In the genomic region with DNA sequence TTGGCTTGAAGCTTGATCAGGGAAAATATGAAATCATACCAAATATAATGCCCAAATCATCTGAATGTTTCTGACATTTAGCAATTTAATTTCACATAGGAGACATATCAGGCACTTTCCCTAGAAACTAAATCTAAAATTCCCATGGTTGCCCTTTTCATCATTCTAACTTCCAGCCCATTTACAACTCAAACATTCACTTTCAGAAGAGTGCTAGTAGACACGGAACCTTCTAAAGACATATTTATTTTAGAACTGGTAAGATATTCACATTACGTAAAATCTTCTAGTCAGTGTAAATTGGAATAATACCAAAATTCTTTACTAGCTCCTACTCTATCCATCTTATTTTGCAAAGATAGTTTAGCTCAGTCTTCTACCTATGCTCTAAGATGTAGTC, we compare ENCODE assay signal across 19 mouse cellular contexts.
DNase-seq lines count a peak whose midpoint lies in the region; ATAC-seq and TF ChIP-seq lines count a peak whose summit lies in the region.
"Had no signal": no experiment of that assay in that cellular context is flagged by ENCODE, and none has a peak within 500 bp of the region (broad histone marks: within the 10 kb centered on the region; RNA-seq: fewer than 3 reads in every experiment).

No protein-coding gene starts in this region.

- WGBS in midbrain, embryonic 11.5 days: 92% methylated on average over 2 of the region's 2 CpGs
- 94% methylated on average over 2 of the region's 2 CpGs for WGBS in midbrain, postnatal 0 days

- 0 out of 2 replicates have a peak, but pooled peaks have one; percentile 59 for ATAC-seq in frontal cortex, adult (ENCODE audit: low TSS enrichment)
- no peak for ATAC-seq in midbrain, embryonic 11.5 days (ENCODE audit: low FRiP score)
- no peak for ATAC-seq in midbrain, postnatal 0 days (ENCODE audit: low FRiP score)
- ATAC-seq: activated CD4-positive, CD25-positive, alpha-beta regulatory T cell, adult 4 months; CD4-positive, CD25-positive, alpha-beta regulatory T cell, adult 4 months; Patski had no signal

- no peaks in the 10 kb centered on the region for H3K9me3 ChIP-seq in midbrain, embryonic 11.5 days (ENCODE audit: control insufficient read depth, low read length)
- no peaks in the 10 kb centered on the region for H3K9me3 ChIP-seq in midbrain, postnatal 0 days (ENCODE audit: low read length)
- H3K9me3 ChIP-seq: G1E had no signal

- DNase-seq in frontal cortex, postnatal 14 days (ENCODE audit: low spot score in 2 of 2): no peak
- peak; percentile 62 for DNase-seq in midbrain, embryonic 11.5 days (ENCODE audit: low spot score, missing footprints)
- no peak for DNase-seq in midbrain, postnatal 0 days (ENCODE audit: low spot score)
- DNase-seq: adrenal gland, adult 2 months; adrenal gland, adult 8-10 months; adrenal gland, postnatal 10 days; adrenal gland, postnatal 14 days; adrenal gland, postnatal 25 days; adrenal gland, postnatal 36 days; B cell, adult 2 months; cerebellum, adult 11 months; cerebellum, adult 11-12 months; cerebellum, adult 18-20 months had no signal

- H3K27me3 ChIP-seq in midbrain, embryonic 11.5 days (ENCODE audit: control insufficient read depth, insufficient read depth, low read length): no peaks in the 10 kb centered on the region
- H3K27me3 ChIP-seq in midbrain, postnatal 0 days (ENCODE audit: insufficient read depth, low read length): no peaks in the 10 kb centered on the region
- H3K27me3 ChIP-seq: CH12.LX, Patski had no signal

- no peaks in the 10 kb centered on the region for H3K36me3 ChIP-seq in midbrain, embryonic 11.5 days (ENCODE audit: control insufficient read depth, insufficient read depth, low read length)
- H3K36me3 ChIP-seq in midbrain, postnatal 0 days (ENCODE audit: insufficient read depth, low read length): no peaks in the 10 kb centered on the region
- H3K36me3 ChIP-seq: G1E had no signal

- no peak overlapping the region for H3K9ac ChIP-seq in midbrain, embryonic 11.5 days (ENCODE audit: low read length)
- H3K9ac ChIP-seq in midbrain, postnatal 0 days (replicated peaks; ENCODE audit: low read length, poor library complexity, severe bottlenecking): no peak overlapping the region

- no peak for TF ChIP-seq CTCF in midbrain, postnatal 0 days (IDR thresholded peaks at IDR 0.05)

- H3K4me1 ChIP-seq in midbrain, embryonic 11.5 days (ENCODE audit: control insufficient read depth, insufficient read depth, low read length): no peaks in the 10 kb centered on the region
- no peaks in the 10 kb centered on the region for H3K4me1 ChIP-seq in midbrain, postnatal 0 days (ENCODE audit: insufficient read depth, low read length)

- H3K4me2 ChIP-seq in midbrain, embryonic 11.5 days: no peak overlapping the region
- no peak overlapping the region for H3K4me2 ChIP-seq in midbrain, postnatal 0 days (ENCODE audit: low read depth, low read length, poor library complexity, severe bottlenecking)

- no peak overlapping the region for H3K27ac ChIP-seq in midbrain, embryonic 11.5 days (ENCODE audit: low read depth, low read length)
- no peak overlapping the region for H3K27ac ChIP-seq in midbrain, postnatal 0 days (ENCODE audit: low read depth, low read length)

- no peak overlapping the region for H3K4me3 ChIP-seq in midbrain, embryonic 11.5 days (ENCODE audit: low read depth, low read length)
- H3K4me3 ChIP-seq in midbrain, postnatal 0 days (ENCODE audit: low read depth, low read length): no peak overlapping the region
